Mouse (Mus musculus) thymus, adult 2 months (tissue): Measurements from ENCODE around the gene Spag16.

Source experiments
- CTCF ChIP-seq: fragments of 200-500 bp; IDR thresholded peaks from 2 replicates; pipeline ENCODE4 v1.5.1; 2012; ENCODE audit warnings: mild to moderate bottlenecking, control low read depth, low read length, moderate library complexity, borderline replicate concordance; ENCODE audit not compliant: control insufficient read depth, poor library complexity, insufficient read depth; ENCODE audit errors: extremely low read depth
- POLR2A ChIP-seq: fragments of 200-500 bp; IDR thresholded peaks from 2 replicates; pipeline ENCODE4 v1.6.1; 2012; ENCODE audit warnings: mild to moderate bottlenecking, low read length, control low read depth, moderate library complexity; ENCODE audit not compliant: control insufficient read depth, poor library complexity, insufficient read depth; ENCODE audit errors: extremely low read depth

DNA sequence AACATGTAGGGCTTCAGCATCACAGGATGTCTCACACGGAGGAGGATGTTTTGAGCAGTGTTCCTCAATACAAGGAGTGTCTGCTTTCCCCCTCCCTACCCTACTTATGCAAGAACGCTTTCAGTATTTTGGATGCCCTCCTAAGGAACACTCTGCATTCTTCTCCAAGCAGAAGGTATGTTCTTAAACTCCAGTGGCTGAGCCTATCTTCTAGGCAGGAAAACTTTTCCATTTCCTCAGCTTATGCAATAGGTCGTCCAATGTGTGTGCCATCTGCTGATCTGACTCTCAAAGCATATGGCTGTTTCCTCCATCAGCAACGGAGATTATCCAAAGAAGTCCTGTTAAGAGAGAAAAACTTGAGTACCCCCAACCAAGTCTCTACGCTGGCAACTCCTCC, 873.5 kb downstream of the Spag16 start:
- no peak for TF ChIP-seq CTCF
- no peak for TF ChIP-seq POLR2A
